Mouse (Mus musculus): Measurements from ENCODE around the gene Mien1.
A peak's percentile ranks its signal among the peaks of the same experiment; 100 is the strongest.

The Mien1 gene

DNA sequence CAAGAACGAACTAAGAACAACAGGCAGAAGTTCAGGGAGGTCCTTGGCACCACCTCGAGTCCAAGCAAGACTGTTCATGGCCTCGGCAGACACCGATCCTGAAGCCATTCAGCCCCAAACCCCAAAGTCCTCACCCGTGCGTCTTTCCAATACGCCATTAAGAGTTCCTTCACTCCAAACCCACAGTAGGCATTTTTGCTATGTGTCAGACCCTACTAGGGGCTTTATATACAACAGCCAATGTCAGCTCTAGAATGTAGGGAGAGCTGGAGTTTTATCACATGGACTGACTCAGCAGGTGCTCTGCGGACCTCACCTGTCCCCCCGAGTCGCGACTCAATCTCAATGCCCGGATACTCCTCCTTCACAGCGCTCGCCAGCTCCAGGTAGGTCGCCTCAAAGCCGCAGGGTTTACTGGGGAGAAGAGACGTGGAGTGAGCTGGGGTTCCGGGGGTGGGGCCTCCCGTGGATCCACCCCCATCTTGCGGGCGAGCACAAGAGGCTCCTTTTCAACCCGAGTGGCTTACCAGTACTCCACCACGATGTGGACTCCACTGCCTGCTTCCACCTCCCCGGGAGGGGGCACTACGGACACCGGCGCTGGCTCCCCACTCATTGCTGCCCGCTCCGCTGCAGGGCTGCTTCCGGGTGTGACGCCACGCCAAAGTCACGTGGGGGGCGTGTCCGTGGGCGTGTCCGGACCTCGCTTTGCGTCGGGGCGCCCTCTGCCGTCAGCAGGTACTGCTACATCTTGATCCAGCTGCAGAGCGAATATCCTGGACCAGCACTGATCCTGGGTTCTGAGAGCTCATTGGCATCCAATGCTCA, at the start of gene Mien1:
Gene Mien1 (minus strand): TSS at position 661 of the 828 bp plus-strand sequence.
- DNase-seq (ENCODE audit: low spot score): peak; percentile 91

- no peak for DNase-seq (ENCODE audit: low spot score)
Measured at GRCm38 (mm10) chr11:98487526-98488040, 48.8 kb upstream of the Mien1 start.

- DNase-seq (ENCODE audit: low spot score): no peak
Measured at GRCm38 (mm10) chr11:98485749-98486148, 47.0 kb upstream of the Mien1 start.

GRCm38 (mm10) chr11:98482067-98482466, 43.3 kb upstream of the Mien1 start:
- no peak for DNase-seq (ENCODE audit: low spot score)

- DNase-seq (ENCODE audit: low spot score): no peak
Measured at GRCm38 (mm10) chr11:98481231-98481630, 42.4 kb upstream of the Mien1 start.

- no peak for DNase-seq (ENCODE audit: low spot score)
Measured at GRCm38 (mm10) chr11:98479940-98480497, 41.2 kb upstream of the Mien1 start.

DNA sequence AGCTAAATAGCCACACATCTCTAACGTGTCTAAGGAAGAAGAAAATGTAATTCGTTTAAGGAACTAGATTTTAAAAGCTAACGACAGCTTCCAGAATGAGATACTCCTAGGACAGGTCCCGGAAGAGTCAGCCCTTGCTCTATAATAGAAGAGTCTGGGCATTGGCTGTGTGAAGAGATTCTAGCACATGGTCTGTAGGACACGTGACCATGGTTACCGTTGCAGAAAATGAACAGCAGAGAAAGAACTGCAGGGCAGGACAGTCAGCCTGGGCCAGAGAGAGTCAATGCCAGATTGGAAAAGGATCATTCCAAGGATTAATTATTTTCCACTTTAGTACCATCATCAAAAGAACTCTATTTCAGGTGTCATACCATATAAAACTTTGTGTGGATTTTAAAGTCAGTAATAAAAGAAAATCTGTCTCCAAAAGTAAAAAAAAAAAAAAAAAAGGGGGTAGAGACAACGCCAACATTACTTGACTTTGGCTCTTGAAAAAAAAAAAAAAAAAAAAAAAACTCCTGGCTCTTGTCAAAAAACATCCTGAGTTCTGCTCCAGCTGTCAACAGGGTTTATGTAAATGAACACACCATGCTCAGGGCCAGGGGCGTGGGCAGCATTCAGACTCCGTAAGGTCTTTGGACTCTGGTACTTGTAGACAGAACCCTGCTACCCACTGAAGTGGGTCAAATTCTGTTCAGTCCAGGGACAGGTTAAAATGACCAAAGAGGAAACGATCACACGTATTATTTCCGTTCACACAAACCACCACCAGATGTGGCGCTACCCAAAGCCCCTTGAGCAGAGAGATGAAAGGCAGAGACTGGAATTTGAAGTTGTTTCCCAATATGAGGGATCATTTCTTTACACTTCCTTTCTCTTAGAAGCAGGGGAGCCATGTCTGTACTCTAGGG, 40.5 kb upstream of the Mien1 start:
- DNase-seq (ENCODE audit: low spot score): no peak

DNA sequence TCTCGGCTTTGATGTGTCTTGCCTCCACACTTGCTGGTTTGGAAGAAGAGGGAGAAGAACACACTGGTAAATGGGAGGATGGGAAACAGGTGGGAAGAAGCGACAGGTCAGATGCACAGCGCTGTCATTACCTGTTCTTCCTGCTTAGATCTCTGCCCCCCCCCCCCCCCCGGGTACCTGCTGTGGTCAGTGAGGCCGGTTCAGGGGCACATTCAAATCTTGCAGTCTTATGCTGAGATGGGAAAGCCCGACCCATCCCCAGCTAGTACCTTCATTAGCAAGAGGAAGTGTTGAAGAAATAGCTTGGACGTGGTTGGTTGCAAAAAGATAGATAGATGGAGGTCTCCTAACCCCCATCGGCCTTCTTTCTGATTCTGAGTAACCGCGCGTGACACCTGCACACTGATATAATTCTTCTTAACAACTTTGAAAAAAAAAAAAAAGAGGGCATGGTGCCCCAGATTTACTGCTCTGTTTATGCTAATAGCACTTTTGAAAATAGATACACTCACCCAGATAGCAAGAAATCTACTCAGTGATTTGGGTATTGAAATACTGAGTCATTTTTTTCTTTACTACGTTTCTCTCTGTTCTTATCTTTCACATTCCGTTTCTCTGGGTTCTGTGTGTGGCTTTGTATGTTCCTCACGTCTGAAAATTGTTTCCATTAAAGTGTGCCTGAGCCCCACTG, 38.4 kb upstream of the Mien1 start:
- no peak for DNase-seq (ENCODE audit: low spot score)

DNA sequence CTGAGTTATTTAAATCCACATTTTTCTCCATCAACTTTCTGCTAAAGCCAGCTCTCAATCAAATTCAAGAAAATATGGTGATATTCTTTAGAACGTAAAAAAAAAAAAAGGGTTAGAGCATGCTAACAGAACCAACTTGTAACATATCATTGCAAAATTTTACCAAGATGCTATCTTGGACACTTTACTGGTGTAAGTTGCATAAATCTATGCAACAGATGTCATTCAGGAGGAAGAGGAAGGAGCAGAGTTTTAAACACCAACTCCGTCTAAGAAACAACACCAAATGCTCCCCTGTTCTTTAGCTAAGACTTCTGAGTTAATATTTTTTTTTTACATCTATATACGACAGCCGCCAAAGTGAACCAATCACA, 37.6 kb upstream of the Mien1 start:
- no peak for DNase-seq (ENCODE audit: low spot score)

- no peak for DNase-seq (ENCODE audit: low spot score)
Measured at GRCm38 (mm10) chr11:98475630-98476433, 37.0 kb upstream of the Mien1 start.

GRCm38 (mm10) chr11:98474967-98475366, 36.2 kb upstream of the Mien1 start:
- DNase-seq (ENCODE audit: low spot score): no peak

GRCm38 (mm10) chr11:98473916-98474479, 35.2 kb upstream of the Mien1 start:
- DNase-seq (ENCODE audit: low spot score): no peak

- no peak for DNase-seq (ENCODE audit: low spot score)
Measured at GRCm38 (mm10) chr11:98472696-98473095, 33.9 kb upstream of the Mien1 start.

DNA sequence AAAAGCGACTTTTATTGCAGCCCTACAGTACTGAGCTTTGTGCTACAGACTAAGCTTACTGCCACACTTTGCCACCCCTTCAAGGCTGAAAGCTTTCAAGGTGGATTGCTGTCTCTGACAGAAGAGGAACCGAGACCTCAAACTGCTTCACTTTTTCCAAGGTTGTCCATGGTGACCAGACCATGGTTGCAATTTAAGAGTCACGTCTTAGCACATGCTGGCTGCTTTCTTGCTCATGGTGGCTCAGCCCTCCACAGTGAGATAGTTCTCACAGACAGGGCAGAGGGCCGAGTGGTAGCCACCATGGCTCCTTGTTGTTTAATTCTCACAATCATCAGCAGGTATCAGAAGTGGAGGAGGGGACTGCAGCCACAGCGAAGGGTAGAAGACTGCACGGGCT, 32.0 kb upstream of the Mien1 start:
- no peak for DNase-seq (ENCODE audit: low spot score)

DNA sequence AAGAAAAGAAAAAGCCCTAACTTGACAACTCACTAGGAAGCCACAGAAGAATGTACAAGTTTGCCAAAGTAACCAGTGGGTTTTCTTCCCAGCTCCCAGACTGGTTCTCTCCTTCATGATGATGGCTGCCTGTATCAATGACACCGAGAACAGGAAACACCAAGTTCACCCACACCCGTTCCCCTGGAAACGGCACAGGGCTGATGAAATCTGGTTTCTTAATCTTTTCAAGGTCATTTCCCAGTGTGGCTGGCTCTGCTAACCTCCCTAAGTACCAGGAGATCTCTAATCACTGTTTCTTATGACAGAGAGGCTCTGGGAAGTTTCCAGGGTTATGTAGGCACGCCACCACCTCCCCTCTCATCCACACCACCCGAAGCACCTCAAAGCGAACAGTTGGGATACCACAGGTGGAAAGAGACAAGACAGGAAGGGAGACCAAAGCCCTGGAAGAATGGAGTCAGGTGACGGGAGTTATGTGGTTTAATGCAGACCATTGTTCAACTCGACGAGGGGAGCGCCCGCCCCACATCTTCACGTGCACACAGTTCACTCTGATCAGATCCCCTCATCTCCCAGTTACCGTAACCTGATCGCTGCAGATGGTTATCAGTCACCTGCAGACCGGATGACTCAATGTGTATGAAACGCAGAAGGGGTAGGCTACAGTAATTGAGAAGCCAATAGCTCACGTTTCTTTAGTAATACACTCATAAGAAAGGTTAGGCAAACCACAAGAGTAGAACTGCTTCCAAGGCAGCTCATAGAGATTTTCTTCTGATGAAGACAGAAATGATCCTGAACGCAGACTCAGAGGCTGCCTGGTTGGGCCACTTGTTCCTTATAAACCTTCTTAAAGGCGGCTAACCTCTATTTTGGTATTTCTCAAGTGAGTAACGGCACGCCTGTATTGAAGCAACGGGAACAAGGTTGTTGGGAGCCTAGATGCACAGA, 31.2 kb upstream of the Mien1 start:
- DNase-seq (ENCODE audit: low spot score): no peak

GRCm38 (mm10) chr11:98464516-98464915, 25.7 kb upstream of the Mien1 start:
- no peak for DNase-seq (ENCODE audit: low spot score)

- no peak for DNase-seq (ENCODE audit: low spot score)
Measured at GRCm38 (mm10) chr11:98463911-98464310, 25.1 kb upstream of the Mien1 start.

GRCm38 (mm10) chr11:98462255-98462654, 23.5 kb upstream of the Mien1 start:
- no peak for DNase-seq (ENCODE audit: low spot score)

GRCm38 (mm10) chr11:98461109-98461720, 22.4 kb upstream of the Mien1 start:
- DNase-seq (ENCODE audit: low spot score): no peak
